In the genomic region with DNA sequence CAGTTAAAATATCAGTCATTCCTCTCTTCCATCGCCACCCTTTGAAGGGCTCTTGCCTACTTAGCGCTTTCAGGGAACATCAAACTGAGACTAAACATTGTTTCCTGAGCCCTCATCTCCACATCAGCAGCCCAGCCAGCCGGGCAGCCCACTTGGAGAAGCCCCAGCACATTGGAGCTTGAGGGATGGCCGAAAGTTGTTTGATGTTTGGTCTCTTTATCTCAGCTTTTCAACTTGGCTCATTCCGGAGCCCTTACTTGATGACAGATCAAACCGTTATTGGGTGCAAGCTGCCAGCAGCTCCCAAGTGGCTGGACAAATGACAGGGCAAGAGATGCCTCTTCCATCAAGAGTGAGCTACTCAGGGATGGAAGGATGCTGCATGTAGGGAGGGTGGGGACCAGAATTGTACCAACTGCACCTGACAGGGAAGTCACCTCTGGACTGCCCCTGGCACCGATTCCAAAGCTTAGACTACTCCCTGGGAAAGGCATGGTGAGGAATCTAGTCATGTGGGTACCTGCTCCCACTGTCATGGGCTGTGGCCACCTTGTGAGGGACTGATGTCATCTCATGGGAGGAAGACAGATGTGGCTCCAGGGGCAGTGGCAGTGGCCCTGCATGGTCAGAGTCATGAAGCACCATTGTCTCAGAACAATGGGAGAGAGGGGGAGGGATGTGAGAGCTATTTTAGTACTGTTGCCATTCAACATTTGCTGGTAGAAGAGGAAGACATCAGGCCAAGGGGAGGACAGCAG, we compare ENCODE assay signal across 22 mouse cellular contexts.
A peak's percentile ranks its signal among the peaks of the same experiment; 100 is the strongest.
DNase-seq lines count a peak whose midpoint lies in the region; ATAC-seq lines count a peak whose summit lies in the region.
"Had no signal": no experiment of that assay in that cellular context is flagged by ENCODE, and none has a peak within 500 bp of the region (broad histone marks: within the 10 kb centered on the region; RNA-seq: fewer than 3 reads in every experiment).

No protein-coding gene starts in this region.

- H3K36me3 ChIP-seq in heart, embryonic 11.5 days (ENCODE audit: control insufficient read depth, insufficient read depth, low read length) = peaks cover 9% of the 10 kb centered on the region
- H3K36me3 ChIP-seq in heart, embryonic 16.5 days (ENCODE audit: control insufficient read depth, insufficient read depth) = peaks cover 14% of the 10 kb centered on the region
- H3K36me3 ChIP-seq in lung, embryonic 15.5 days = peaks cover 9% of the 10 kb centered on the region; the same call in 1 of the 2 replicates
- 0 out of 2 replicates have a peak, but pooled peaks cover 4% of the 10 kb centered on the region for H3K36me3 ChIP-seq in liver, embryonic 12.5 days
- H3K36me3 ChIP-seq: liver, embryonic 15.5 days had no signal

- no peak overlapping the region for H3K4me2 ChIP-seq in heart, embryonic 11.5 days
- no peak overlapping the region for H3K4me2 ChIP-seq in heart, embryonic 16.5 days (ENCODE audit: low read depth, low read length)
- H3K4me2 ChIP-seq in lung, embryonic 15.5 days = no peak overlapping the region
- no peak overlapping the region for H3K4me2 ChIP-seq in liver, embryonic 12.5 days
- H3K4me2 ChIP-seq: hindbrain, embryonic 14.5 days; liver, embryonic 15.5 days had no signal

- H3K27me3 ChIP-seq in heart, embryonic 11.5 days (ENCODE audit: control insufficient read depth, insufficient read depth, low read length) = peaks cover 29% of the 10 kb centered on the region
- no peaks in the 10 kb centered on the region for H3K27me3 ChIP-seq in heart, embryonic 16.5 days (ENCODE audit: control insufficient read depth, insufficient read depth, low read length)
- no peaks in the 10 kb centered on the region for H3K27me3 ChIP-seq in lung, embryonic 15.5 days
- no peaks in the 10 kb centered on the region for H3K27me3 ChIP-seq in liver, embryonic 12.5 days (replicated peaks)
- H3K27me3 ChIP-seq: liver, embryonic 15.5 days; Patski had no signal

- 16% methylated on average over 7 of the region's 7 CpGs for WGBS in heart, embryonic 11.5 days (ENCODE audit: insufficient replicate concordance)
- 22% methylated on average over 7 of the region's 7 CpGs for WGBS in heart, embryonic 16.5 days
- 17% methylated on average over 7 of the region's 7 CpGs for WGBS in lung, embryonic 15.5 days
- WGBS in liver, embryonic 12.5 days (ENCODE audit: insufficient replicate concordance) = 42% methylated on average over 7 of the region's 7 CpGs

- H3K9ac ChIP-seq in heart, embryonic 11.5 days (ENCODE audit: low read depth, low read length) = no peak overlapping the region
- H3K9ac ChIP-seq in heart, embryonic 16.5 days (ENCODE audit: low read length) = no peak overlapping the region
- no peak overlapping the region for H3K9ac ChIP-seq in lung, embryonic 15.5 days
- no peak overlapping the region for H3K9ac ChIP-seq in liver, embryonic 12.5 days
- H3K9ac ChIP-seq: hindbrain, embryonic 14.5 days; liver, embryonic 15.5 days had no signal

- peak; percentile 92 for DNase-seq in heart, adult 11 months
- no peak for DNase-seq in heart, adult 8-10 months (ENCODE audit: low spot score)
- DNase-seq in lung, postnatal 14 days = peak; percentile 56
- no peak for DNase-seq in adipocyte (ENCODE audit: low spot score)
- DNase-seq: adrenal gland, postnatal 36 days; cerebellum, adult 8-10 months; gastrocnemius, adult 2 months; kidney, postnatal 14 days; layer of hippocampus, adult 9-11 months; liver; midbrain, embryonic 14.5 days; thymus, postnatal 4 days had no signal

- H3K27ac ChIP-seq in heart, embryonic 11.5 days (ENCODE audit: low read depth, low read length) = no peak overlapping the region
- H3K27ac ChIP-seq in heart, embryonic 16.5 days (ENCODE audit: low read length) = no peak overlapping the region
- peak overlapping the region; percentile 15; the same call in 1 of the 2 replicates for H3K27ac ChIP-seq in lung, embryonic 15.5 days
- no peak overlapping the region for H3K27ac ChIP-seq in liver, embryonic 12.5 days
- H3K27ac ChIP-seq: gastrocnemius, adult 2 months; hindbrain, embryonic 14.5 days; liver, embryonic 15.5 days had no signal

- no peak overlapping the region for H3K4me3 ChIP-seq in heart, embryonic 11.5 days (ENCODE audit: low read depth, low read length)
- no peak overlapping the region for H3K4me3 ChIP-seq in heart, embryonic 16.5 days (ENCODE audit: low read length)
- no peak overlapping the region for H3K4me3 ChIP-seq in lung, embryonic 15.5 days
- H3K4me3 ChIP-seq in liver, embryonic 12.5 days = no peak overlapping the region
- H3K4me3 ChIP-seq: erythroblast, embryonic 14.5 days; gastrocnemius, adult 2 months; liver, embryonic 15.5 days had no signal

- H3K4me1 ChIP-seq in heart, embryonic 11.5 days (ENCODE audit: control insufficient read depth, insufficient read depth, low read length) = peaks cover 15% of the 10 kb centered on the region
- H3K4me1 ChIP-seq in heart, embryonic 16.5 days (ENCODE audit: control insufficient read depth, insufficient read depth, low read length) = peaks cover 12% of the 10 kb centered on the region
- H3K4me1 ChIP-seq in lung, embryonic 15.5 days = peaks cover 30% of the 10 kb centered on the region
- H3K4me1 ChIP-seq in liver, embryonic 12.5 days = no peaks in the 10 kb centered on the region
- H3K4me1 ChIP-seq: liver, embryonic 15.5 days had no signal

- no peak; the same call in 1 of the 2 replicates for ATAC-seq in heart, embryonic 11.5 days (replicated peaks; ENCODE audit: insufficient number of reproducible peaks, low FRiP score, low TSS enrichment)
- ATAC-seq in heart, embryonic 16.5 days (replicated peaks; ENCODE audit: extremely low read depth, insufficient read depth, low FRiP score) = 0 out of 2 replicates have a peak, but pooled peaks have one; percentile 39
- peak; percentile 79 for ATAC-seq in lung, embryonic 15.5 days (ENCODE audit: borderline replicate concordance, extremely low read depth, low FRiP score, low TSS enrichment)
- ATAC-seq in liver, embryonic 12.5 days = no peak
- ATAC-seq: forebrain, embryonic 16.5 days; intestine, postnatal 0 days; Patski had no signal

- no peaks in the 10 kb centered on the region; the same call in 1 of the 2 replicates for H3K9me3 ChIP-seq in heart, embryonic 11.5 days (replicated peaks; ENCODE audit: control insufficient read depth, low read length)
- no peaks in the 10 kb centered on the region for H3K9me3 ChIP-seq in heart, embryonic 16.5 days (replicated peaks; ENCODE audit: control insufficient read depth, low read length)
- H3K9me3 ChIP-seq in lung, embryonic 15.5 days = no peaks in the 10 kb centered on the region
- no peaks in the 10 kb centered on the region for H3K9me3 ChIP-seq in liver, embryonic 12.5 days (replicated peaks)
- H3K9me3 ChIP-seq: liver, embryonic 15.5 days had no signal

Comparison
In these comparisons a context has a peak if more than half of its experiments do, and no peak if none do; other contexts are left out.
1. DNase-seq: peak in heart, adult 11 months (single experiment) and lung, postnatal 14 days (single experiment); none in heart, adult 8-10 months (single experiment) and adipocyte (single experiment).
2. ATAC-seq: peak in heart, embryonic 16.5 days (single experiment) and lung, embryonic 15.5 days (single experiment); none in heart, embryonic 11.5 days (single experiment) and liver, embryonic 12.5 days (single experiment).